Mouse (Mus musculus): Measurements from ENCODE around the gene Zic5.

The Zic5 gene

GRCm38 (mm10) chr14:122480355-122480754 is 14.9 kb upstream of the Zic5 start:
- intact Hi-C loops (cut with DNase I): no loop called here

GRCm38 (mm10) chr14:122479461-122480109 is 14.1 kb upstream of the Zic5 start:
- intact Hi-C loops (cut with DNase I): no loop called here

- intact Hi-C loops (cut with DNase I): no loop called here
Observed at GRCm38 (mm10) chr14:122478574-122479011, 13.1 kb upstream of the Zic5 start.

GRCm38 (mm10) chr14:122477971-122478573 is 12.6 kb upstream of the Zic5 start:
- intact Hi-C loops (cut with DNase I): no loop called here

GRCm38 (mm10) chr14:122477261-122477671 is 11.8 kb upstream of the Zic5 start:
- intact Hi-C loops (cut with DNase I): no loop called here

GRCm38 (mm10) chr14:122476822-122477215 is 11.3 kb upstream of the Zic5 start:
- intact Hi-C loops (cut with DNase I): no loop called here

GRCm38 (mm10) chr14:122476041-122476821 is 10.8 kb upstream of the Zic5 start:
- intact Hi-C loops (cut with DNase I): no loop called here

GRCm38 (mm10) chr14:122475557-122476040 is 10.1 kb upstream of the Zic5 start:
- intact Hi-C loops (cut with DNase I): no loop called here

- intact Hi-C loops (cut with DNase I): no loop called here
Observed at GRCm38 (mm10) chr14:122474891-122475556, 9.5 kb upstream of the Zic5 start, which contains the start of gene Zic2. Zic2 (plus strand) TSS chr14:122475435.

- intact Hi-C loops (cut with DNase I): no loop called here
Observed at GRCm38 (mm10) chr14:122474041-122474890, 8.8 kb upstream of the Zic5 start.

- intact Hi-C loops (cut with DNase I): no loop called here
Observed at GRCm38 (mm10) chr14:122473211-122473751, 7.8 kb upstream of the Zic5 start.

GRCm38 (mm10) chr14:122472647-122473046 is 7.2 kb upstream of the Zic5 start:
- intact Hi-C loops (cut with DNase I): no loop called here

GRCm38 (mm10) chr14:122472161-122472560 is 6.7 kb upstream of the Zic5 start:
- intact Hi-C loops (cut with DNase I): no loop called here

- intact Hi-C loops (cut with DNase I): no loop called here
Observed at GRCm38 (mm10) chr14:122471449-122472085, 6.1 kb upstream of the Zic5 start.

- intact Hi-C loops (cut with DNase I): no loop called here
Observed at GRCm38 (mm10) chr14:122468971-122469755, 3.7 kb upstream of the Zic5 start.

- intact Hi-C loops (cut with DNase I): no loop called here
Observed at GRCm38 (mm10) chr14:122467926-122468841, 2.7 kb upstream of the Zic5 start.

- intact Hi-C loops (cut with DNase I): no loop called here
Observed at GRCm38 (mm10) chr14:122466756-122467362, 1.4 kb upstream of the Zic5 start.
